Mouse (Mus musculus): ENCODE data around the gene Fmnl2. TPM values are rescaled to one million over a fixed set of nuclear protein-coding genes. Genes with fewer than 3 reads are reported as not detected.

Fmnl2 gene
- polyA plus RNA-seq, 1 experiment from 2014 or later: 21.3 TPM

DNA sequence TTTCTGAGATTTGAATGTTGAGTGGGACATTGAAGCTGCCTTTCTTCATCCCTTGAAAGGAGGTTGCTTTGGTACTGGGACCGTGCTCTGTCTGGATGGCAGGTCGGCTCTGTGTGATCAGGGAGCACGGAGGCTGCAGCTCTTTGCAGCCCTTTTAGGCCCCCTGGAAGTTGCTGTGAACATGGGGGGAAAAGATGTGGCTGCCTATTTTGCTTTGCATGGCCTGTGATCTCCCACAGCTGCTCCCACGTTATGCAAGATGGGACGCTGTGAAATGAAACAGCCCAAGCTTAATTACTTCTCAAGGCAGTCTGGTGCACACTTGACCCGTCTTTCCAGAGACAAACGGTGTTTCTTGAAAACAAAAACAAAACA, 1.8 kb downstream of the Fmnl2 start:
- WGBS: 2% methylated on average over 7 of the region's 7 CpGs
- Histone ChIP-seq H3K27ac (ENCODE audit: low read depth, low read length) (peak overlapping the region; percentile 54; the same call in 1 of the 2 replicates), H3K9me3 (replicated peaks; ENCODE audit: control insufficient read depth, low read length) (no peaks in the 10 kb centered on the region), H3K4me2 (ENCODE audit: low read length) (peak overlapping the region; percentile 95), H3K4me1 (ENCODE audit: control insufficient read depth, insufficient read depth, low read length) (peaks cover 24% of the 10 kb centered on the region), H3K4me3 (ENCODE audit: low read depth, low read length) (peak overlapping the region; percentile 93), H3K27me3 (replicated peaks; ENCODE audit: control insufficient read depth, insufficient read depth, low read length) (no peaks in the 10 kb centered on the region), H3K9ac (ENCODE audit: low read length) (peak overlapping the region; percentile 97), H3K36me3 (ENCODE audit: control insufficient read depth, insufficient read depth, low read length) (no peaks in the 10 kb centered on the region)
- DNase-seq (ENCODE audit: low spot score): peak; percentile 41
- no peak for ATAC-seq

DNA sequence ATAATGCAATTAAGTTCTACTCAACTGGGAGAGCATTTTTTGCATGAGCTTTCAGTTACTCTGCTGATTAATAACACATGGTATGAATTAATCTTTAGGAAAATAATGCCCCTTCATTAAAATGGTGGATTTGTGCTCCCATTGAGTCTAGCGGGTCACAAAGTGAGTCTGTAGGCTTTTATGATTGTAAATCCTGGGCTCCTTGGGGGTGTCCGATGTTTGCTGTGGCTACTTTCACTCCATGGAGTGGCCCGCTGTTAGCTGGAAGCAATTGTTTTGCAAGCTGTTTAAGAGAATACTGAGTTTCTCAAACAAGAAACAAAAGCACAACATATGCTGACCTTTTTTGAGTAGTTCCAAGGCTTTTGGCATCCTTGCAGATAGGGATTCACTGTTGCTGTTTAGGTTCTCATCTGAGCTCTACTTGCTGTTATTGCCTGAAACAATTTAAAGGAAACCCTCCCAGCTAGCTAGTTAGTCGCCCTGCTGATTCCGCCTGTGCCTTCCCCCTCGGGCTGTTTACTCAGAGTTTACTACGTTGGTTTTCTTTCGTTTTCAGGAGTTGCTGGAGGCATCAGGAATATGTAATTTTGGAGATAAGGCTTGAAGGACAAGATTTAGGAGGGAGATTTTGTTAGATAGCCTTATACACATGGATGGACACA, 2.6 kb downstream of the Fmnl2 start:
- Histone ChIP-seq H3K27ac (ENCODE audit: low read depth, low read length) (peak overlapping the region; percentile 54), H3K4me1 (ENCODE audit: control insufficient read depth, insufficient read depth, low read length) (peaks cover 24% of the 10 kb centered on the region), H3K9me3 (replicated peaks; ENCODE audit: control insufficient read depth, low read length) (no peaks in the 10 kb centered on the region), H3K9ac (ENCODE audit: low read length) (peak overlapping the region; percentile 97), H3K36me3 (ENCODE audit: control insufficient read depth, insufficient read depth, low read length) (no peaks in the 10 kb centered on the region), H3K27me3 (replicated peaks; ENCODE audit: control insufficient read depth, insufficient read depth, low read length) (no peaks in the 10 kb centered on the region), H3K4me3 (ENCODE audit: low read depth, low read length) (peak overlapping the region; percentile 93), H3K4me2 (ENCODE audit: low read length) (peak overlapping the region; percentile 95)
- DNase-seq (ENCODE audit: low spot score) (peak; percentile 35), ATAC-seq (no peak)
- 10% methylated on average over 8 of the region's 8 CpGs for WGBS

DNA sequence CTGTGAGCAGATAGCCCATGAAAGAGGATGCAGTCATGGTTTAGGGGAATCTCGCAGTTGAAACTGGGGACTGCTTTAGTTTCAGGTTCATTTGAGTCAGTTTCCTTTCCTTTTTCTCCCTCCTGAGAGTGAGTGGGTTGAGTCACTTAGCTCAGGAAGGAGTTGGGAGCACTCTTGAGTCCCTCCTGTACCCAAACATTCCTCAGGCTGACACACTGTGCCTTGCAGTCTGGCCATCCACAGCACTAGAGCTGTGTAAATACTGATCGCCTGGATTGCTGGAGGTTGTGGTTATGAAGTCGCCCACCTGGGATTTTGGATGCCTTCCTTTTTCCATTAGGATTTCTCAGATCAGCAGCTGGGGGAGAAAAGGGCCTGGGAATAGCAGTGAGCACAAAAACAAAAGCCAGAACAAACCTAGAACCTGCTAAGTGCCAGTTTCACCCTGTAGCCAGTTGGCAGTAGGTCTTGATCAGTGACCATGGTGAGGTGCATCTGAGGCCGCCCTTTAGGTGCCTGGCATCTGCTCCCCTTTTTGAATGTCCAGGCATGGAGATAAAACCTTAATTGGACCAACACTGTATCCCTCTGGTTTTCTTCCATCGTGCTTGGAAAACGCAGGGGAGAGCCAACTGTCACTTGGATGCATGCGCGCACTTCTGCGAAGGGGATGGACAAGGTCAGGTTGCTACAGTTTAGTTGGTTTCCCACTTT, 4.5 kb downstream of the Fmnl2 start:
- WGBS: 82% methylated on average over 9 of the region's 9 CpGs
- no peak overlapping the region for H3K27ac ChIP-seq (ENCODE audit: low read depth, low read length)
- no peak overlapping the region for H3K9ac ChIP-seq (ENCODE audit: low read length)
- H3K4me2 ChIP-seq (ENCODE audit: low read length): no peak overlapping the region
- H3K4me1 ChIP-seq (ENCODE audit: control insufficient read depth, insufficient read depth, low read length): peaks cover 24% of the 10 kb centered on the region
- DNase-seq (ENCODE audit: low spot score) (no peak), ATAC-seq (no peak)
- H3K4me3 ChIP-seq (ENCODE audit: low read depth, low read length): no peak overlapping the region
- H3K9me3 ChIP-seq (replicated peaks; ENCODE audit: control insufficient read depth, low read length): no peaks in the 10 kb centered on the region
- no peaks in the 10 kb centered on the region for H3K36me3 ChIP-seq (ENCODE audit: control insufficient read depth, insufficient read depth, low read length)
- H3K27me3 ChIP-seq (replicated peaks; ENCODE audit: control insufficient read depth, insufficient read depth, low read length): no peaks in the 10 kb centered on the region

DNA sequence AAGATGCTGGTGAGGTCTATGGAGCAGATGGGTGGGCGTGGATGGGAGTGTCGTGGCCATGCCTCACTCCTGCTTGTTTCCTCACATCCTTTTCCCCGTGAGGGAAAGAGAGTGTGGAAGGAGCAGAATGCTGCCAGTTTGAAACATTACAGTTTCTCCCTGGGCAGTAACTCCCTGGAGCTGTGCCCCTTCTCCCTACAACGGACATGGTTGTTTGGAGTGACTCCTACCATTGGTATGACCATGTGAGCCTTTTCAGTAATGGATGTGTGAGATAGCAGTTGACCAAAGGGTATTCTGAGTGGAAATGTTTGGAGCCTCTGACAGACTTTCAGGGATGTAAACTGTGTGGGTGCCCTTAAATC, 5.1 kb downstream of the Fmnl2 start:
- Histone ChIP-seq H3K27me3 (replicated peaks; ENCODE audit: control insufficient read depth, insufficient read depth, low read length) (no peaks in the 10 kb centered on the region), H3K9ac (ENCODE audit: low read length) (no peak overlapping the region), H3K9me3 (replicated peaks; ENCODE audit: control insufficient read depth, low read length) (no peaks in the 10 kb centered on the region), H3K27ac (ENCODE audit: low read depth, low read length) (no peak overlapping the region), H3K4me3 (ENCODE audit: low read depth, low read length) (no peak overlapping the region), H3K4me1 (ENCODE audit: control insufficient read depth, insufficient read depth, low read length) (peaks cover 24% of the 10 kb centered on the region), H3K36me3 (ENCODE audit: control insufficient read depth, insufficient read depth, low read length) (peaks cover 4% of the 10 kb centered on the region), H3K4me2 (ENCODE audit: low read length) (no peak overlapping the region)
- 76% methylated on average over 4 of the region's 4 CpGs for WGBS
- DNase-seq (ENCODE audit: low spot score) (no peak), ATAC-seq (no peak)

DNA sequence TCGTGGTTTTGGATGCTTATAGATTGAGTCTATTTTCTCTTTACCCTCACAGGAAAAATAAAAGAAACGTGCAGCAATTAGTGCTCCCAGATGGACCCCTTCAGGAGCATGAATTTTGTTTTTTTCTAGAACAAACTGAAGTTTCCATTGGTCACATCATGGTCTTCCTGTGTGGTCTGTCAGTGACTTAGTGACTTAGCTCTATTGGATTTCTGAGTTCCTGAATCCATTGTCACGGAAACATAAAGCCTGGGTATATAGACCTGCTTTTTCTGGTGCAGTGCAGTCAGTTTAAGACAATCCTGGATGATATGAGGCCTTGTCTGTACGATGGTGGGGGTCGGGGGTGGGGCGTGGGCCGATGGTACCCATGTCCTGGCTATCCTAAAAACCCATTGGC, 7.0 kb downstream of the Fmnl2 start:
- peaks cover 17% of the 10 kb centered on the region for H3K4me1 ChIP-seq (ENCODE audit: control insufficient read depth, insufficient read depth, low read length)
- no peaks in the 10 kb centered on the region for H3K27me3 ChIP-seq (replicated peaks; ENCODE audit: control insufficient read depth, insufficient read depth, low read length)
- H3K9ac ChIP-seq (ENCODE audit: low read length): no peak overlapping the region
- H3K4me2 ChIP-seq (ENCODE audit: low read length): no peak overlapping the region
- H3K36me3 ChIP-seq (ENCODE audit: control insufficient read depth, insufficient read depth, low read length): peaks cover 8% of the 10 kb centered on the region
- no peaks in the 10 kb centered on the region for H3K9me3 ChIP-seq (replicated peaks; ENCODE audit: control insufficient read depth, low read length)
- ATAC-seq: no peak
- DNase-seq (ENCODE audit: low spot score): no peak
- no peak overlapping the region for H3K27ac ChIP-seq (ENCODE audit: low read depth, low read length)
- WGBS: 95% methylated on average over 7 of the region's 7 CpGs
- H3K4me3 ChIP-seq (ENCODE audit: low read depth, low read length): no peak overlapping the region

DNA sequence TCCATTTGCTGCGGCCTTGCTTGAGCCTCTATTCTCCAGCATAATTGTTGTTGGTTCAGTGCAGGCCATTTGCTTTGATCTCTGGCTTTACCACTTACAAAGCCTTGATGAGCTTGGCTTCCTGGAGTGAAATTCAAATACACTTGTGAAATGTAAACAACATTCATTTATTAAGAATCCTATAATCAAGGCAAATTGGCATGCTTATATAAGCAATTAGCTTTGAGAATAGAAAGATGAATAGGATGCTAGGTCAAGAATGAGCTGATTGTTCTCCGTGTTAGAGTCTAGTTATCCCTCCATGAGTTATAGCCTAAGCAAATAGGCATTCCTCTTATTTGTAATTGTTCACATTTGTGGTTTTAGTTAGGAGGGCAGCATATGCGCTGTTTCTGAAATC, 8.5 kb downstream of the Fmnl2 start:
- Histone ChIP-seq H3K27ac (ENCODE audit: low read depth, low read length) (no peak overlapping the region), H3K4me2 (ENCODE audit: low read length) (no peak overlapping the region), H3K9ac (ENCODE audit: low read length) (no peak overlapping the region), H3K36me3 (ENCODE audit: control insufficient read depth, insufficient read depth, low read length) (peaks cover 8% of the 10 kb centered on the region), H3K9me3 (replicated peaks; ENCODE audit: control insufficient read depth, low read length) (no peaks in the 10 kb centered on the region), H3K4me3 (ENCODE audit: low read depth, low read length) (no peak overlapping the region), H3K4me1 (ENCODE audit: control insufficient read depth, insufficient read depth, low read length) (peaks cover 6% of the 10 kb centered on the region; the same call in 1 of the 2 replicates), H3K27me3 (replicated peaks; ENCODE audit: control insufficient read depth, insufficient read depth, low read length) (no peaks in the 10 kb centered on the region)
- 56% methylated on average over 3 of the region's 3 CpGs for WGBS
- no peak for ATAC-seq
- DNase-seq (ENCODE audit: low spot score): no peak

DNA sequence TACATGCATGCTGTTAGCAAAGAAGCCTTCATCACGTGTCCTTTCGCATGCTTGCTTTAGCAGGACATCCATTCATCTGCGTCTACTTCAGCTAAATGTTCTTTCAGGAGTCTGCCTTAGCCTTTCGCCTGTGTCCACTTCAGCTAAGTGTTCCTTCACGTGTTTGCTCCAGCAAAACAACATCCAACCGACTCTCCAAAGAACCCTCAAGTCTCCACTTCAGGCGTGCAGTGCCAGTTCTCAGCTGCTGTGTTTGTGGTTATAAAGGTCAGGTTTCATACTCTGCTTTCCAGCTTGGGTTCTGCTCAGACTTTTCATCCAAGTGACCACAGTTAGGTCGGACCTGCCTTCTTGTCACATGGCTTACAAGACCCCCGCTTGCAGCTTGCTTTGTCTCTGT, 10.1 kb downstream of the Fmnl2 start:
- no peak overlapping the region for H3K4me3 ChIP-seq (ENCODE audit: low read depth, low read length)

DNA sequence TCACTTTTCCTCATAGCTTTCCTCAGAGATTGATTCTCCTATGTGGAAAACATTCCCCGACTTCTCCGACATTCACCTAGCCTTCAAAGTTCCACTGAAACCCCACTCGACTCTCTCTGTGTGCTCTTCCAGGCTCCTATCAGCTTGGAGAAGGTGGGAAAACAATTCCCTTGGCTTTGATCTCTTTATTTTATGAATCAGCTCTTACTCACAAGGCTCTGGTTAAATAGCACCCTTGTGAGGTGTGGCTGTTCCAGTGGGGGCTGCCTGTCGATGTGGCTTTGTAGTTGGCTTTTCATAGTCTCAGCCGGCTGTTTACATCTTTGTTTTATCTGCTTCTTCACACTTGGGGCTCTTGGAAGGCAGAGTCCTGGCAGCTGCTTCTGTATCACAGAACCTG, 10.5 kb downstream of the Fmnl2 start:
- 80% methylated on average over 5 of the region's 5 CpGs for WGBS
- no peak overlapping the region for H3K9ac ChIP-seq (ENCODE audit: low read length)
- H3K27ac ChIP-seq (ENCODE audit: low read depth, low read length): no peak overlapping the region

More for the DNA sequence above, 10.1 kb downstream of the Fmnl2 start:
- Histone ChIP-seq H3K27me3 (replicated peaks; ENCODE audit: control insufficient read depth, insufficient read depth, low read length) (no peaks in the 10 kb centered on the region), H3K9ac (ENCODE audit: low read length) (no peak overlapping the region), H3K27ac (ENCODE audit: low read depth, low read length) (no peak overlapping the region), H3K4me2 (ENCODE audit: low read length) (no peak overlapping the region), H3K4me1 (ENCODE audit: control insufficient read depth, insufficient read depth, low read length) (peaks cover 7% of the 10 kb centered on the region), H3K9me3 (replicated peaks; ENCODE audit: control insufficient read depth, low read length) (no peaks in the 10 kb centered on the region), H3K36me3 (ENCODE audit: control insufficient read depth, insufficient read depth, low read length) (peaks cover 8% of the 10 kb centered on the region)
- ATAC-seq: no peak
- 93% methylated on average over 9 of the region's 9 CpGs for WGBS
- no peak for DNase-seq (ENCODE audit: low spot score)

DNA sequence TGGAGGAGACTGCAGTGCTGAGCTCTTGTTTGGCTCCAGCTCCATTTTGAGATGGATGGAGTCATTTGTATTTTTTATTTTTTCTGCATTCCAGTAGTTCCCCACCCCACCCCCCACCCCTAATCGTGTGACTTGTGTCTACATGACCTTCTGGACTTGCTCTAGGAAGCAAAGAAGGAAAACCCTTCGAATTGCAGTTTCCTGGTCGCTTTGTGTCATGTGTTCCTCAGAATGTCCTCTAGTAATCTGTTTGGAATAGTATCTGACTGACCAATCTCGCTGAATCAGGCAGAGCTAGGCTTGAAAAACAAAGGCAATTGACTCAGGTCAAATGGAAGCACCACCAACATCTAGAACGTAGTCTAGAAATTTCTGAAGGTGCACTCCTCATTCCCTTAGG, 15.0 kb downstream of the Fmnl2 start:
- Histone ChIP-seq H3K27ac (ENCODE audit: low read depth, low read length) (peak overlapping the region; percentile 39; the same call in 1 of the 2 replicates), H3K4me2 (ENCODE audit: low read length) (no peak overlapping the region), H3K9me3 (replicated peaks; ENCODE audit: control insufficient read depth, low read length) (no peaks in the 10 kb centered on the region), H3K9ac (ENCODE audit: low read length) (no peak overlapping the region), H3K27me3 (replicated peaks; ENCODE audit: control insufficient read depth, insufficient read depth, low read length) (no peaks in the 10 kb centered on the region), H3K4me3 (ENCODE audit: low read depth, low read length) (no peak overlapping the region), H3K4me1 (ENCODE audit: control insufficient read depth, insufficient read depth, low read length) (peaks cover 17% of the 10 kb centered on the region), H3K36me3 (ENCODE audit: control insufficient read depth, insufficient read depth, low read length) (peaks cover 5% of the 10 kb centered on the region)
- 85% methylated on average over 5 of the region's 5 CpGs for WGBS
- no peak for ATAC-seq
- no peak for DNase-seq (ENCODE audit: low spot score)

More for the DNA sequence above, 10.5 kb downstream of the Fmnl2 start:
- Histone ChIP-seq H3K9me3 (replicated peaks; ENCODE audit: control insufficient read depth, low read length) (no peaks in the 10 kb centered on the region), H3K4me1 (ENCODE audit: control insufficient read depth, insufficient read depth, low read length) (peaks cover 6% of the 10 kb centered on the region), H3K4me3 (ENCODE audit: low read depth, low read length) (no peak overlapping the region), H3K27me3 (replicated peaks; ENCODE audit: control insufficient read depth, insufficient read depth, low read length) (no peaks in the 10 kb centered on the region), H3K36me3 (ENCODE audit: control insufficient read depth, insufficient read depth, low read length) (peaks cover 8% of the 10 kb centered on the region), H3K4me2 (ENCODE audit: low read length) (no peak overlapping the region)
- no peak for ATAC-seq
- DNase-seq (ENCODE audit: low spot score): no peak
